Mouse (Mus musculus): ENCODE measurements at regions not wholly inside any gene's neighbourhood (a gene's known extent, or its start where the extent isn't known, plus 50 kb on each side); places are given as distances from the start of the nearest gene placed in this dataset.

- TF ChIP-seq CTCF (IDR thresholded peaks at IDR 0.05; ENCODE audit: extremely low read depth, insufficient read length, insufficient replicate concordance, low read depth, low read length) (no peak), POLR2A (IDR thresholded peaks at IDR 0.05; ENCODE audit: low read depth, low read length) (no peak)
- Histone ChIP-seq H3K4me1 (ENCODE audit: control insufficient read depth, insufficient read depth, insufficient read length, low read length) (no peaks in the 10 kb centered on the region), H3K4me3 (ENCODE audit: low read depth, low read length) (no peak overlapping the region), H3K36me3 (ENCODE audit: control insufficient read depth, insufficient read depth, low read length) (no peaks in the 10 kb centered on the region), H3K27me3 (ENCODE audit: control insufficient read depth, insufficient read depth, low read length) (no peaks in the 10 kb centered on the region), H3K27ac (ENCODE audit: insufficient read depth, low read depth, low read length) (no peak overlapping the region; the same call in 1 of the 2 replicates)
- 67% methylated on average over 1 of the region's 1 CpGs for WGBS
Observed at GRCm38 (mm10) chr10:96356980-96357624, 220.7 kb downstream of the Gm5426 start.

- Histone ChIP-seq H3K4me3 (ENCODE audit: low read depth, low read length) (no peak overlapping the region), H3K4me1 (ENCODE audit: control insufficient read depth, insufficient read depth, insufficient read length, low read length) (no peaks in the 10 kb centered on the region), H3K27ac (ENCODE audit: insufficient read depth, low read depth, low read length) (no peak overlapping the region), H3K27me3 (ENCODE audit: control insufficient read depth, insufficient read depth, low read length) (no peaks in the 10 kb centered on the region), H3K36me3 (ENCODE audit: control insufficient read depth, insufficient read depth, low read length) (no peaks in the 10 kb centered on the region)
- TF ChIP-seq POLR2A (IDR thresholded peaks at IDR 0.05; ENCODE audit: low read depth, low read length): no peak
- TF ChIP-seq CTCF (IDR thresholded peaks at IDR 0.05; ENCODE audit: extremely low read depth, insufficient read length, insufficient replicate concordance, low read depth, low read length): no peak
- WGBS: 89% methylated on average over 5 of the region's 5 CpGs
Observed at GRCm38 (mm10) chr10:96357632-96358031, 221.2 kb downstream of the Gm5426 start.

GRCm38 (mm10) chr10:96358984-96359383 lies 222.6 kb downstream of the Gm5426 start:
- no peak overlapping the region for H3K4me3 ChIP-seq (ENCODE audit: low read depth, low read length)
- WGBS: 76% methylated on average over 2 of the region's 2 CpGs
- TF ChIP-seq POLR2A (IDR thresholded peaks at IDR 0.05; ENCODE audit: low read depth, low read length) (no peak), CTCF (IDR thresholded peaks at IDR 0.05; ENCODE audit: extremely low read depth, insufficient read length, insufficient replicate concordance, low read depth, low read length) (no peak)
- H3K27me3 ChIP-seq (ENCODE audit: control insufficient read depth, insufficient read depth, low read length): no peaks in the 10 kb centered on the region
- no peak overlapping the region for H3K27ac ChIP-seq (ENCODE audit: insufficient read depth, low read depth, low read length)
- H3K4me1 ChIP-seq (ENCODE audit: control insufficient read depth, insufficient read depth, insufficient read length, low read length): no peaks in the 10 kb centered on the region
- no peaks in the 10 kb centered on the region for H3K36me3 ChIP-seq (ENCODE audit: control insufficient read depth, insufficient read depth, low read length)

GRCm38 (mm10) chr10:96362211-96362610 lies 225.8 kb downstream of the Gm5426 start:
- no peaks in the 10 kb centered on the region for H3K4me1 ChIP-seq (ENCODE audit: control insufficient read depth, insufficient read depth, insufficient read length, low read length)
- H3K27ac ChIP-seq (ENCODE audit: insufficient read depth, low read depth, low read length): no peak overlapping the region
- H3K36me3 ChIP-seq (ENCODE audit: control insufficient read depth, insufficient read depth, low read length): no peaks in the 10 kb centered on the region
- no peaks in the 10 kb centered on the region for H3K27me3 ChIP-seq (ENCODE audit: control insufficient read depth, insufficient read depth, low read length)
- TF ChIP-seq POLR2A (IDR thresholded peaks at IDR 0.05; ENCODE audit: low read depth, low read length): no peak
- TF ChIP-seq CTCF (IDR thresholded peaks at IDR 0.05; ENCODE audit: extremely low read depth, insufficient read length, insufficient replicate concordance, low read depth, low read length): no peak
- WGBS: 62% methylated on average over 3 of the region's 3 CpGs
- H3K4me3 ChIP-seq (ENCODE audit: low read depth, low read length): no peak overlapping the region

DNA sequence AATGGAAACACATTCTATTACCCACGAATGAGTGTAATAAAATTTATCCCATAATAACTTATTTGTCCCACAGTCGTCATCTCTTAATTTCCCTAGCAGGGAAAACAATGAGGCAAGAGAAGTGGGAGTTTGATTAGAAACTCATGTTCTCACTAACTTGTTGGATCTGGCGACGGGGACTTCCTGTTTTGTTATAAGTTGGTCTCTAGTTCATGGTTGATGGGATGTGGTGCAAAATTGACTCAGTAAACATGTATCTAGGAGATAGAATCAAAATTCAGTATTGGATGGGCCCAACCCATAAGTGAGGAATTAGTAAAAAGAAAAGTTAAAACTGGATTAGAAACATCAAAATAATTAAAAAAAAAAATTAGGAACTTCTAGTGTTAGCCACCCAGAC lies 227.5 kb downstream of the Gm5426 start:
- H3K27ac ChIP-seq (ENCODE audit: insufficient read depth, low read depth, low read length): no peak overlapping the region
- no peaks in the 10 kb centered on the region for H3K36me3 ChIP-seq (ENCODE audit: control insufficient read depth, insufficient read depth, low read length)
- H3K4me1 ChIP-seq (ENCODE audit: control insufficient read depth, insufficient read depth, insufficient read length, low read length): no peaks in the 10 kb centered on the region
- WGBS: 77% methylated on average over 4 of the region's 4 CpGs
- no peak overlapping the region for H3K4me3 ChIP-seq (ENCODE audit: low read depth, low read length)
- H3K27me3 ChIP-seq (ENCODE audit: control insufficient read depth, insufficient read depth, low read length): no peaks in the 10 kb centered on the region
- TF ChIP-seq POLR2A (IDR thresholded peaks at IDR 0.05; ENCODE audit: low read depth, low read length) (no peak), CTCF (IDR thresholded peaks at IDR 0.05; ENCODE audit: extremely low read depth, insufficient read length, insufficient replicate concordance, low read depth, low read length) (no peak)

DNA sequence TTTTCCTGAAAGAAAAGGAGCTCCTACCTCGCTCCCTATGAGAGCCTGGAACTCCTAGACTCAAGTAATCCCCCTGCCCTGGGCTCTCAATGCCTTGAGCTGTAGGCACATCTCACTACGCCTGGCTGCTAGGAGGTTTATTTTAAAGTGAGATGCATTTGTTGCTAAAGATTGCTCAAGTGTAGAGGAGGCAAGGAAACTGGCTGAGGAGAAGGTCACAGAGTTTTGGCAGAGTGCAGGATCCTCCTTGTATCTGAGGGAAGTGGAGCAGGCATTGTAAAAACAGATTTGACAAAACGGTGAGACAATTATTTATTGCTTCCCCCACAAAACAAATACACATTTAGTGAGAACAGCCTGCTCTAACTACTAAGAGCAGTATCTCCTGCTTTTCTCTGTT lies 228.7 kb downstream of the Gm5426 start:
- no peak overlapping the region for H3K4me3 ChIP-seq (ENCODE audit: low read depth, low read length)
- no peaks in the 10 kb centered on the region for H3K27me3 ChIP-seq (ENCODE audit: control insufficient read depth, insufficient read depth, low read length)
- H3K4me1 ChIP-seq (ENCODE audit: control insufficient read depth, insufficient read depth, insufficient read length, low read length): no peaks in the 10 kb centered on the region
- WGBS: 70% methylated on average over 3 of the region's 3 CpGs
- TF ChIP-seq CTCF (IDR thresholded peaks at IDR 0.05; ENCODE audit: extremely low read depth, insufficient read length, insufficient replicate concordance, low read depth, low read length) (no peak), POLR2A (IDR thresholded peaks at IDR 0.05; ENCODE audit: low read depth, low read length) (no peak)
- no peaks in the 10 kb centered on the region for H3K36me3 ChIP-seq (ENCODE audit: control insufficient read depth, insufficient read depth, low read length)
- no peak overlapping the region for H3K27ac ChIP-seq (ENCODE audit: insufficient read depth, low read depth, low read length)

DNA sequence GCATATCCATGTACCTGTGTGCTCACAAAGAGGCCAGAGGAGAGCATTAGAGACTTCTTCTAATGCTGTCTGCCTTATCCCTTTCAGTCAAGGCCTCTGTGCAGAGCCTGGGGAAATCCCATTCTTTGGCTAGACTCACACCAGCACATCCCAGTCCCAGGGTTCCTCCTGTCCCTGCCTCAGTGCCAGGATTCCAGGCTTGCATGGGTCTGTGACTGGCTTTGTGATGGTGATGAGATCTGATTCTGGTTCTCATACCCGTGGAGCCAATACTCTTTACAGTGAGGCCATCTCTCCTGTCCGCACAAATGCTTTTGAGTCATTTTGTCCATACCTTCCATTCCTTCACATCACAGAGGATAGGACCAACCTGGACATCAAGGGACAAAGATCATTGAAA lies 230.5 kb downstream of the Gm5426 start:
- Histone ChIP-seq H3K27ac (ENCODE audit: insufficient read depth, low read depth, low read length) (no peak overlapping the region), H3K4me1 (ENCODE audit: control insufficient read depth, insufficient read depth, insufficient read length, low read length) (no peaks in the 10 kb centered on the region; the same call in 1 of the 2 replicates), H3K36me3 (ENCODE audit: control insufficient read depth, insufficient read depth, low read length) (no peaks in the 10 kb centered on the region), H3K4me3 (ENCODE audit: low read depth, low read length) (no peak overlapping the region), H3K27me3 (ENCODE audit: control insufficient read depth, insufficient read depth, low read length) (no peaks in the 10 kb centered on the region)
- 90% methylated on average over 2 of the region's 2 CpGs for WGBS
- TF ChIP-seq CTCF (IDR thresholded peaks at IDR 0.05; ENCODE audit: extremely low read depth, insufficient read length, insufficient replicate concordance, low read depth, low read length) (no peak), POLR2A (IDR thresholded peaks at IDR 0.05; ENCODE audit: low read depth, low read length) (no peak)
